9 mouse cellular contexts compared by ENCODE assay signal in the genomic region with DNA sequence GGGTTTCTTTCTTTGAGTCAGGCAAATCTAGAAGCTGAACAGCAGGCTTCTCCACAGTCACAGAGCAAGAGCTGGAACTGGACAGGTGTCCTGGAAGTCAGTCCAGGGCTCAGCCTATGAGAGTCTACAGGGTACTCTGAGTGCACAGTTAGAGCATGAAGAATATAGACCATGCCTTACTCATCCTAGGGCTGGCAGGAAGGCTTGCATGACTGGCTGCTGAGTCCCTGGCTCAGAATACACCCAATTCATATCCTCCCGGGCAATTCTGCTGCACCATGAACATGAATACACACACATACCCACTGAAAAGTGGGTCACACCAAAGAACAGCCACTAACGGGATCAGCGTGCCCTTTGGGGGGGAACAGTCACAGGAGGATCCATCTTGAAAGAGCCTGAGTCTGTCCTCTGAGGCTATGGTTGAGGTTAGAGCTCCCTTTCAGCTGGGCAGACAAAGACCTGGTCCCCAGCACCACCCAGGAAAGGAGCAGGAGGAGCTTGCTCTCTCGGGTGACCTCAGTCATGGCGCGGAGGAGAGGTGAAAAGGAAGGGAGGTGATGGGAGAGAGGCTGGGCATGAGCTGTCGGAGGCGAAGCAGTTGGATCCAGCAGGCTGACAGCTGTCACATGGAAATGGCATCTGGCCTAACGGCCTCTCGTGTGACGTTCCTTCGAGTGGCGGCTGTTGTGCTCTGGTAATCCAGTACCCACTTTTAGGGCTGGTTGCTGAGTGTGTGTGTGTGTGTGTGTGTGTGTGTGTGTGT.
DNase-seq lines count a peak whose midpoint lies in the region; ATAC-seq and TF ChIP-seq lines count a peak whose summit lies in the region.
"Had no signal": no experiment of that assay in that cellular context is flagged by ENCODE, and none has a peak within 500 bp of the region (broad histone marks: within the 10 kb centered on the region; RNA-seq: fewer than 3 reads in every experiment).

No protein-coding gene starts in this region.

- H3K9me3 ChIP-seq in heart, embryonic 16.5 days (replicated peaks; ENCODE audit: control insufficient read depth, low read length) = no peaks in the 10 kb centered on the region
- H3K9me3 ChIP-seq in forebrain, embryonic 10.5 days = no peaks in the 10 kb centered on the region
- H3K9me3 ChIP-seq in lung, postnatal 0 days (ENCODE audit: low read length) = no peaks in the 10 kb centered on the region

- H3K4me2 ChIP-seq in heart, embryonic 16.5 days (ENCODE audit: low read depth, low read length) = no peak overlapping the region
- H3K4me2 ChIP-seq in myocyte (ENCODE audit: low read depth) = no peak overlapping the region
- H3K4me2 ChIP-seq in lung, postnatal 0 days (replicated peaks; ENCODE audit: low read depth, low read length) = no peak overlapping the region

- ATAC-seq in heart, embryonic 16.5 days (replicated peaks; ENCODE audit: extremely low read depth, insufficient read depth, low FRiP score) = 0 out of 2 replicates have a peak, but pooled peaks have one; percentile 45
- ATAC-seq in lung, postnatal 0 days = no peak

- H3K4me1 ChIP-seq in heart, embryonic 16.5 days (ENCODE audit: control insufficient read depth, insufficient read depth, low read length) = peaks cover 50% of the 10 kb centered on the region
- H3K4me1 ChIP-seq in forebrain, embryonic 10.5 days = peaks cover 73% of the 10 kb centered on the region
- 0 out of 2 replicates have a peak, but pooled peaks cover 6% of the 10 kb centered on the region for H3K4me1 ChIP-seq in lung, postnatal 0 days (ENCODE audit: insufficient read depth, low read depth, low read length)

- peaks cover 19% of the 10 kb centered on the region for H3K79me2 ChIP-seq in myocyte (ENCODE audit: control insufficient read depth, insufficient read depth)

- TF ChIP-seq CTCF in lung, postnatal 0 days (IDR thresholded peaks at IDR 0.05) = no peak

- intact Hi-C loops in heart, postnatal 14 days (cut with DNase I) = no loop called here

- no peak for TF ChIP-seq EP300 in lung, postnatal 0 days (IDR thresholded peaks at IDR 0.05)

- WGBS in heart, embryonic 16.5 days = 59% methylated on average over 13 of the region's 13 CpGs
- 92% methylated on average over 13 of the region's 13 CpGs for WGBS in forebrain, embryonic 10.5 days
- WGBS in lung, postnatal 0 days = 61% methylated on average over 11 of the region's 13 CpGs

- no peak for DNase-seq in heart, postnatal 14 days
- DNase-seq in forebrain, embryonic 10.5 days (ENCODE audit: extremely low spot score, low spot score) = no peak
- DNase-seq in gastrocnemius, postnatal 25 days = peak; percentile 63
- no peak for DNase-seq in adrenal gland, postnatal 36 days
- no peak for DNase-seq in kidney, adult 8-10 months
- DNase-seq in lung, postnatal 0 days (ENCODE audit: low spot score) = no peak
- DNase-seq: adrenal gland, adult 8-10 months had no signal

- no peaks in the 10 kb centered on the region for H3K27me3 ChIP-seq in heart, embryonic 16.5 days (ENCODE audit: control insufficient read depth, insufficient read depth, low read length)
- H3K27me3 ChIP-seq in forebrain, embryonic 10.5 days (ENCODE audit: poor library complexity, severe bottlenecking) = no peaks in the 10 kb centered on the region
- H3K27me3 ChIP-seq in myocyte (ENCODE audit: control insufficient read depth, insufficient read depth, insufficient read length) = no peaks in the 10 kb centered on the region
- H3K27me3 ChIP-seq in lung, postnatal 0 days (replicated peaks; ENCODE audit: insufficient read depth, low read length) = no peaks in the 10 kb centered on the region

- H3K27ac ChIP-seq in heart, embryonic 16.5 days (ENCODE audit: low read length) = peak overlapping the region; percentile 75; the same call in 1 of the 2 replicates
- peak overlapping the region; percentile 70 for H3K27ac ChIP-seq in forebrain, embryonic 10.5 days
- H3K27ac ChIP-seq in lung, postnatal 0 days (ENCODE audit: low read length) = no peak overlapping the region

- TF ChIP-seq POLR2A in myocyte (IDR thresholded peaks at IDR 0.05; ENCODE audit: insufficient read length, low read depth) = peak; percentile 29

- H3ac ChIP-seq in myocyte (ENCODE audit: control insufficient read depth, insufficient read length) = no peak overlapping the region

- H3K36me3 ChIP-seq in heart, embryonic 16.5 days (ENCODE audit: control insufficient read depth, insufficient read depth) = no peaks in the 10 kb centered on the region
- H3K36me3 ChIP-seq in forebrain, embryonic 10.5 days (replicated peaks) = peaks cover 25% of the 10 kb centered on the region
- H3K36me3 ChIP-seq in myocyte (ENCODE audit: control insufficient read depth, insufficient read depth) = no peaks in the 10 kb centered on the region
- H3K36me3 ChIP-seq in lung, postnatal 0 days (ENCODE audit: insufficient read depth, low read length) = no peaks in the 10 kb centered on the region

- no peak overlapping the region for H3K4me3 ChIP-seq in heart, embryonic 16.5 days (ENCODE audit: low read length)
- no peak overlapping the region for H3K4me3 ChIP-seq in forebrain, embryonic 10.5 days
- no peak overlapping the region for H3K4me3 ChIP-seq in myocyte
- H3K4me3 ChIP-seq in lung, postnatal 0 days (ENCODE audit: low read depth, low read length) = no peak overlapping the region

- no peak overlapping the region for H3K9ac ChIP-seq in heart, embryonic 16.5 days (ENCODE audit: low read length)
- H3K9ac ChIP-seq in lung, postnatal 0 days (replicated peaks; ENCODE audit: low read depth) = no peak overlapping the region

TF ChIP-seq in myocyte, 11 proteins besides CTCF, POLR2A, EP300 and RAD21:
- TF ChIP-seq POLR2AphosphoS2 (IDR thresholded peaks at IDR 0.05; ENCODE audit: insufficient read length, low read depth) (no peak), MYOD1 (IDR thresholded peaks at IDR 0.05; ENCODE audit: control insufficient read depth in 1 of 3, insufficient read length in 2 of 3, low read depth in 2 of 3) (peak; percentile 12 to 92 (median 47)), MYOG (IDR thresholded peaks at IDR 0.05; ENCODE audit: control insufficient read depth in 1 of 3, insufficient read depth in 1 of 3, insufficient read length in 2 of 3, low read depth in 2 of 3) (peak; percentile 31 to 80 (median 54)), CEBPB (IDR thresholded peaks at IDR 0.05; ENCODE audit: insufficient read depth, poor library complexity, severe bottlenecking) (no peak), REST (IDR thresholded peaks at IDR 0.05; ENCODE audit: insufficient read depth, insufficient read length) (no peak), MAX (IDR thresholded peaks at IDR 0.05; ENCODE audit: low read depth) (no peak), TCF12 (IDR thresholded peaks at IDR 0.05; ENCODE audit: insufficient read depth, poor library complexity, severe bottlenecking) (no peak), SRF (IDR thresholded peaks at IDR 0.05; ENCODE audit: control insufficient read depth, insufficient read length, low read depth) (no peak), TCF3 (IDR thresholded peaks at IDR 0.05; ENCODE audit: insufficient read length, low read depth) (no peak)
